Mouse (Mus musculus) forebrain, postnatal 0 days (tissue): ENCODE data around the gene Lypd6b. TPM values are rescaled to one million over a fixed set of nuclear protein-coding genes. Genes with fewer than 3 reads are reported as not detected.

ENCODE experiments used
- ATAC-seq: fragments of 200-750 bp; cut with Nextera tagmentation; 2 replicates; pipeline ENCODE4 v1.8.0; 2017; ENCODE audit warnings: mild to moderate bottlenecking, moderate library complexity
- DNase-seq: peaks from one replicate; pipeline ENCODE4 v3.0.0-alpha.2; 2015
- H3K27ac ChIP-seq: fragments of 300-500 bp; sonication (generic); 2 replicates; pipeline ENCODE4 v1.5.1; 2014; ENCODE audit warnings: low read depth, mild to moderate bottlenecking, antibody characterized with exemption, low read length, moderate library complexity, mixed read lengths
- H3K27me3 ChIP-seq: fragments of 300-500 bp; sonication (generic); 2 replicates; pipeline ENCODE4 v1.6.1; 2014; ENCODE audit warnings: mild to moderate bottlenecking, low read length, mixed read lengths; ENCODE audit not compliant: insufficient read depth
- H3K36me3 ChIP-seq: fragments of 300-500 bp; sonication (generic); 2 replicates; pipeline ENCODE4 v1.6.1; 2014; ENCODE audit warnings: mild to moderate bottlenecking, moderate library complexity; ENCODE audit not compliant: insufficient read depth
- H3K4me1 ChIP-seq: fragments of 300-500 bp; sonication (generic); 2 replicates; pipeline ENCODE4 v1.6.1; 2014; ENCODE audit warnings: antibody characterized with exemption; ENCODE audit not compliant: insufficient read depth
- H3K4me2 ChIP-seq: fragments of 300-500 bp; sonication (generic); 2 replicates; pipeline ENCODE4 v1.6.1; 2014; ENCODE audit warnings: low read depth, mild to moderate bottlenecking, moderate library complexity
- H3K4me3 ChIP-seq: fragments of 300-500 bp; sonication (generic); 2 replicates; pipeline ENCODE4 v1.5.1; 2014; ENCODE audit warnings: low read depth, low read length, mixed read lengths
- H3K9ac ChIP-seq: fragments of 300-500 bp; sonication (generic); 2 replicates; pipeline ENCODE4 v1.6.1; 2014; ENCODE audit warnings: mild to moderate bottlenecking
- H3K9me3 ChIP-seq: fragments of 300-500 bp; sonication (generic); 2 replicates; pipeline ENCODE4 v1.6.1; 2016; ENCODE audit warnings: low read length
- CTCF ChIP-seq: sonication (generic); IDR thresholded peaks from 2 replicates; pipeline ENCODE4 v1.5.1; 2016; ENCODE audit warnings: antibody characterized with exemption, control low read depth, low read depth
- WGBS: fragments of 180-500 bp; shearing (Covaris S2); extraction: QIAGEN DNeasy Blood & Tissue Kit; methylation state at CpG from one replicate; pipeline ENCODE4 v1.1.7; 2014; 5-methylcytosine and 5-hydroxymethylcytosine counted together
- polyA plus RNA-seq: library from polyadenylated mRNA; unstranded; fragments of >200 nt; fragmentation: Nextera tagmentation; extraction: Ambion mirVana; gene quantifications from 2 replicates; pipeline ENCODE4 v1.2.1, GENCODE M21; 2015
- total RNA-seq: library from RNA; depleted of rRNA; stranded (reverse); fragments of >200 nt; gene quantifications from 2 replicates; pipeline ENCODE4 v1.2.3, GENCODE M21; 2014

Gene Lypd6b
- total and polyA plus RNA-seq, 2 experiments from 2014 or later = 18.6 to 22.2 TPM

DNA sequence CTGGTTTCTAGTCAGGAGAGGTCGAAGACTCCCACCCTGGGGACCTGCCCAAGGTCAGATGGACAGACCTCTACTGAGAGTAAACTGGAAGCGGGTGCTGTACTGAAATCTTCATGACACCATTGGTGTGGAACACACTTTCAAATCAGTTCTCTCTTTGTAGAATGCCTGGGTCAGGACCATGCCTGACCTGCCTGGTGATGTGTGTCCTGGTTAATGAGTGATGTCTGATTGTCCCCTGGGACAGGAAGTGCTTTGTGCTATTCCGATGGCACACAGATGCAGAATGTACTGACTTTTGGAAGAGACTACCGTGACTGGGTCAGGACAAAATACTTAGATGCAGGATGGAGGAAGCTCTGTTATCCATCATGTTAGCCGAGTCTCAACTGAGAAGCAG, 17.0 kb upstream of the Lypd6b start:
- H3K4me2 ChIP-seq = no peak overlapping the region
- no peak for TF ChIP-seq CTCF
- WGBS = 90% methylated on average over 5 of the region's 5 CpGs

DNA sequence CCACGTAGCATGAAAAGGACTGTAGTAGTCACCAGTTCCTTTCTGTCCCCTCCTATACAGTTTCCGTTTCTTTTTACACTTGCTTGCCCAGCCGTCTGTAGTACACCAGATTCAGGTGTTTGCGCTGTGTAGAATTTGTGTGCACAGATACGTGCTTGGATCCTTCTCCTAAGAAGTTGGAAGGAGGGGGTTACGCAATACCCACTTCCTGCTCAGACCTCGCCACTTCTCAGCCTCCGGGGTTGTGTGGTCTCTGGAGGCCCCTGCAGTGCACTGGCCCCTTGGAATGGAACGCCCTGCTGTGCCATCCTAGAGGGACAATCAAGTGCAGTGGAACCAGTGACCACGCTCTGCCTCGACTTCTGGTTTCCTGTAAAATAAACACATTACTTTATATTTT, 16.3 kb upstream of the Lypd6b start:
- no peak overlapping the region for H3K4me2 ChIP-seq
- no peaks in the 10 kb centered on the region for H3K4me1 ChIP-seq
- H3K27me3 ChIP-seq = no peaks in the 10 kb centered on the region
- H3K27ac ChIP-seq = no peak overlapping the region
- no peaks in the 10 kb centered on the region for H3K9me3 ChIP-seq
- no peak overlapping the region for H3K4me3 ChIP-seq
- H3K9ac ChIP-seq = no peak overlapping the region
- peaks cover 40% of the 10 kb centered on the region for H3K36me3 ChIP-seq
- 79% methylated on average over 11 of the region's 11 CpGs for WGBS
- no peak for TF ChIP-seq CTCF
- ATAC-seq (no peak), DNase-seq (no peak)

More for the DNA sequence above, 17.0 kb upstream of the Lypd6b start:
- no peak for ATAC-seq
- Histone ChIP-seq H3K9ac (no peak overlapping the region), H3K4me3 (no peak overlapping the region), H3K36me3 (peaks cover 44% of the 10 kb centered on the region), H3K4me1 (no peaks in the 10 kb centered on the region), H3K27ac (no peak overlapping the region), H3K27me3 (no peaks in the 10 kb centered on the region), H3K9me3 (no peaks in the 10 kb centered on the region)
- DNase-seq = no peak

DNA sequence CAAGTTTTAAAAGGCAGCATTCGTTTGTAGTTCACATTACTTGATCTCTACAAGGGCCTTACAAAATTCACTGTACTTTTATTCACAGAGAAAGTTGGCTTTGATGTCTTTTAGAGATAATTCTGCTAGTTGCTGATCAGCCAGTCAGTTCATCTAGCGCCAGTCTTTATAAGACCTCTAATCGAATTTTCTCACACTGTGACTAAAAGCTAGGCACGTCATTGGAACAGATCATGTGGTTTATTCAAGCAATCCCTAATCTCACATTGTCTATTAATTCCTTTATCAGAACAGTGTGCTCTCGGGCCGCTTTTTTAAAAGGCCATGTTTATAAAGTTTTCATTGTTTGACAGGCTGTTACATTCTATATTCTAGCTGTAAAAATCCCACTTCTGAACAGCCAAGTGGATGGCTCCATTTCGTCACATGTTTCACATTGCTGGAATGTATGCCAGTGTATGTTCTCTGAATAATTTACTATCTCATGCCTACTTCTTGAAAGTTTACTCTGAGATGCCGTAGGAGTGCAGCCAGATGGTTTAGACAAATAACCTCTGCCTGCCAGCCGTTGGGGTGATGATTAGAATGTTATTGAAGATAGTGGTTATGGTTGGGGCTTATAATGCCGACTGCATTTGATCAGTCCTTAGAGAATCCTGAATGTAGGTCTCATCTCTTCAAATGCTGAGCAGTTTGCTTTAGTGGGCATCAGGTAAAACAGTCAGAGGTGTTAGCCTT, 14.1 kb upstream of the Lypd6b start:
- ATAC-seq = no peak
- H3K27ac ChIP-seq = no peak overlapping the region
- TF ChIP-seq CTCF = no peak

DNA sequence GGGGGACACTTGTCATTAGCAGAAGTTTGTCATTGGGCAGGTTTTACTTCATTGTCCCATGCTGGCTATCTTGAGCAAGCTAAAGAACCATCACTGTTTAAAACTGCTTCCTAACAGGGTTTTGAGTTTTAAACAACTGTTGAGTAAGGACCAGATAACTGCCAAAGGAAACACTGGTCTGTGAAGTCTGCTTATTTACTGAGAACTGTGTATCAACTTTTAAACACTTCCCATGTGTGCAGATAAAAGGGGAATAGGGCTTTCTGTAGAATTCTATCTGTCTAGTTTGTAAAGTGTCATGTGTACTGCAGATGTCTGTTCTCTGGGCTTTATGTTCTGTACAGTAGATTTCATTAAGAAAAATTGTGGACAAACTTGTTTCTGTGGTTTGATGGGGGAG, 13.3 kb upstream of the Lypd6b start:
- no peaks in the 10 kb centered on the region for H3K9me3 ChIP-seq
- no peak for TF ChIP-seq CTCF

More for the DNA sequence above, 14.1 kb upstream of the Lypd6b start:
- Histone ChIP-seq H3K4me1 (no peaks in the 10 kb centered on the region), H3K9me3 (no peaks in the 10 kb centered on the region), H3K27me3 (no peaks in the 10 kb centered on the region), H3K4me3 (no peak overlapping the region), H3K4me2 (no peak overlapping the region), H3K36me3 (peaks cover 26% of the 10 kb centered on the region), H3K9ac (no peak overlapping the region)
- WGBS = 65% methylated on average over 10 of the region's 10 CpGs
- no peak for DNase-seq

DNA sequence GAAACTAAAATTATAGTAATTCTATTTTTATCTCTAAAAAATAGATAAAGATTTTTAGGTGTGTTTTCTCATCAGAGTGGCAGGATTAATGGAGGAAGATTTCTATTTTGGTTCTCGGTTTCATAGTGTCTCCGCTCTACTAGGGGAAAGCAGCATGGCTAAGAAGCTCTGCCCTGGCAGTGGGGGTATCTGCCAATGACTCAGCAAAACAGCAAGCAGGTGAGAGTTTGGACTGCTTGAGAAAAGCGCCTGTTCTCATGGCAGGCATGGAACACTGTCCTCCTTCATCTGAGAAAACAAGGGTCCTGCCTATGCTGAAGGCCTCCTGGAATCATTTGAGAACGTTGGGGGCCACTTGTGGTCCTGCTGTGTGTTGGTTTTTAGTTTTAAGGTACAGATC, 12.3 kb upstream of the Lypd6b start:
- H3K9me3 ChIP-seq = no peaks in the 10 kb centered on the region
- DNase-seq = no peak
- H3K4me1 ChIP-seq = no peaks in the 10 kb centered on the region
- ATAC-seq = no peak
- H3K27me3 ChIP-seq = no peaks in the 10 kb centered on the region
- peaks cover 9% of the 10 kb centered on the region; the same call in 1 of the 2 replicates for H3K36me3 ChIP-seq
- no peak for TF ChIP-seq CTCF
- no peak overlapping the region for H3K4me2 ChIP-seq
- no peak overlapping the region for H3K27ac ChIP-seq
- H3K9ac ChIP-seq = no peak overlapping the region
- 91% methylated on average over 4 of the region's 4 CpGs for WGBS
- H3K4me3 ChIP-seq = no peak overlapping the region

More for the DNA sequence above, 13.3 kb upstream of the Lypd6b start:
- DNase-seq (no peak), ATAC-seq (no peak)
- H3K4me3 ChIP-seq = no peak overlapping the region
- no peak overlapping the region for H3K27ac ChIP-seq
- no peaks in the 10 kb centered on the region for H3K4me1 ChIP-seq
- H3K9ac ChIP-seq = no peak overlapping the region
- H3K36me3 ChIP-seq = peaks cover 19% of the 10 kb centered on the region; the same call in 1 of the 2 replicates
- no peaks in the 10 kb centered on the region for H3K27me3 ChIP-seq
- H3K4me2 ChIP-seq = no peak overlapping the region

DNA sequence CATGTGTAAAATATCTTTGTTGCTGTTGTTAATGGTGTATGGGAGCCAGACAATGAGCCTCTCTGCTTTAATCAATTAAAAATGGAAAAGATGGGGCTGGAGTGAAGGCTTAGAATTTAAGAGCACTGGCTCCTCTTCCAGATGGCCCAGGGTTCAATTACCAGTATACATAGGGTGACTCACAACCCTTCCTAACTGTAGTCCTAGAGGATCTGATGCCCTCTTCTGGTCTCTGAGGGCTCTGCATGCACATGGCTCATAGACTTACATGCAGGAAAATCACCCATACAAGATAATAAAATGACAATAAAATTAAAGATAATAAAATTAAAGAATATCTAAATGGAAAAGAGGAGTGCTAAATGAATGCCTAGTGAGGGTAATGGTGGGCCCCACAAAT, 11.8 kb upstream of the Lypd6b start:
- H3K9me3 ChIP-seq = no peaks in the 10 kb centered on the region
- H3K4me2 ChIP-seq = no peak overlapping the region
- no peaks in the 10 kb centered on the region for H3K27me3 ChIP-seq
- H3K27ac ChIP-seq = no peak overlapping the region
- H3K4me3 ChIP-seq = no peak overlapping the region
- ATAC-seq = no peak
- H3K9ac ChIP-seq = no peak overlapping the region
- H3K4me1 ChIP-seq = no peaks in the 10 kb centered on the region
- peak; percentile 52 for TF ChIP-seq CTCF
- peaks cover 4% of the 10 kb centered on the region; the same call in 1 of the 2 replicates for H3K36me3 ChIP-seq
- no peak for DNase-seq

DNA sequence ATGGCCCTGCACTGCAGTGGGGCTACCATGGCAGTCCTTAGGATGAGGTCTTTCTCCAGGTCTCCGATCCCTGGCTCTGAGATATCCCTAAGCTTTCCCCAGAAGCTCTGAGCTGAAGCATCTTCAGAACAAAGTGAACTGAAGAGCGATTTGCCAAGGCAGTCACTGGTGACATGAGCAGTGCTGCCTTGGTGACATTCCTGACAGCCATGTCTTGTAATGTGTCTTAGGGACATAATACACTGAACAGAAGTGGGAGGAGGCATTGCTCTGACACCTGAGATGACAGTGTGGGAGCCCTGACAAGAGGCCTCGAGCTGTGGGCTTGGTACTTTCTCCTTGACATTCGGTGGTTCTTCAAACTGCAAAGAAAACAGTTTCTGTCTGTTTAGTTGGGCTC, 11.1 kb upstream of the Lypd6b start:
- WGBS = 81% methylated on average over 4 of the region's 4 CpGs
- H3K4me2 ChIP-seq = no peak overlapping the region
- H3K27me3 ChIP-seq = no peaks in the 10 kb centered on the region
- DNase-seq (no peak), ATAC-seq (peak; percentile 52)
- no peaks in the 10 kb centered on the region for H3K4me1 ChIP-seq
- TF ChIP-seq CTCF = no peak
- H3K27ac ChIP-seq = no peak overlapping the region
- no peak overlapping the region for H3K9ac ChIP-seq
- no peaks in the 10 kb centered on the region for H3K36me3 ChIP-seq
- H3K9me3 ChIP-seq = no peaks in the 10 kb centered on the region
- H3K4me3 ChIP-seq = no peak overlapping the region
